Mouse (Mus musculus) CH12.LX (cell line): Measurements from ENCODE around the gene Crtc1. TPM values are rescaled to one million over a fixed set of nuclear protein-coding genes. Genes with fewer than 3 reads are reported as not detected.

ENCODE experiments used
- DNase-seq: peaks from one replicate; pipeline ENCODE4 v3.0.0-alpha.2; 2013; ENCODE audit errors: extremely low read depth
- H3K27ac ChIP-seq: 2 replicates; pipeline ENCODE4 v1.5.1; 2012; ENCODE audit warnings: low read depth, mild to moderate bottlenecking, control low read depth, moderate library complexity; ENCODE audit not compliant: insufficient read depth
- H3K27me3 ChIP-seq: replicated peaks from 2 replicates; pipeline ENCODE3; 2012; ENCODE audit warnings: inconsistent platforms
- H3K36me3 ChIP-seq, 2 experiments: replicated peaks in 1 of 2; 2 replicates each; pipeline versions ENCODE3 to v1.6.1; 2012; ENCODE audit warnings: inconsistent platforms in 1 of 2, low read length in 1 of 2, mild to moderate bottlenecking in 1 of 2, mixed read lengths in 1 of 2, moderate library complexity in 1 of 2; ENCODE audit not compliant: control insufficient read depth in 1 of 2, insufficient read depth in 1 of 2
- H3K4me1 ChIP-seq, 2 experiments: 2 replicates each; pipeline ENCODE4 v1.6.1; 2012; ENCODE audit warnings: inconsistent platforms in 1 of 2, moderate library complexity in 1 of 2; ENCODE audit not compliant: insufficient read depth in 2 of 2, control insufficient read depth in 1 of 2
- H3K4me2 ChIP-seq: 2 replicates; pipeline ENCODE4 v1.6.1; 2012; ENCODE audit warnings: low read depth, mild to moderate bottlenecking, control low read depth; ENCODE audit not compliant: poor library complexity, insufficient read depth, severe bottlenecking
- H3K4me3 ChIP-seq, 3 experiments: fragments of 150-350 bp in 1 of 3; sonication (generic) in 1 of 3; replicated peaks in 1 of 3; 2 replicates each; pipeline versions ENCODE3 to v1.5.1; 2011 to 2012; ENCODE audit warnings: low read depth in 2 of 3, low read length in 2 of 3, mild to moderate bottlenecking in 2 of 3, moderate library complexity in 2 of 3, control low read depth in 1 of 3, improper control_type of control experiment in 1 of 3, inconsistent platforms in 1 of 3, mixed read lengths in 1 of 3; ENCODE audit not compliant: poor library complexity in 1 of 3
- H3K79me2 ChIP-seq: replicated peaks from 2 replicates; pipeline ENCODE4 v1.6.1; 2012; ENCODE audit warnings: mild to moderate bottlenecking, moderate library complexity; ENCODE audit not compliant: control insufficient read depth, poor library complexity, insufficient read depth, severe bottlenecking; ENCODE audit errors: extremely low read depth
- H3K9ac ChIP-seq: 2 replicates; pipeline ENCODE4 v1.6.1; 2012; ENCODE audit warnings: low read depth, mild to moderate bottlenecking, control low read depth, moderate library complexity; ENCODE audit not compliant: insufficient read depth
- H3K9me3 ChIP-seq: replicated peaks from 2 replicates; pipeline ENCODE3; 2012; ENCODE audit warnings: low read length, inconsistent platforms, mixed read lengths
- BHLHE40 ChIP-seq: IDR thresholded peaks from 2 replicates; pipeline ENCODE4 v1.6.1; 2011; ENCODE audit warnings: mild to moderate bottlenecking, low read depth, low read length, improper control_type of control experiment
- CHD1 ChIP-seq: IDR thresholded peaks from 2 replicates; pipeline ENCODE4 v1.6.1; 2012; ENCODE audit warnings: low read depth, low read length, improper control_type of control experiment, inconsistent platforms
- CHD2 ChIP-seq: IDR thresholded peaks from 2 replicates; pipeline ENCODE4 v1.6.1; 2011; ENCODE audit warnings: low read length, improper control_type of control experiment
- CTCF ChIP-seq, 2 experiments: IDR thresholded peaks in 1 of 2; conservative IDR thresholded peaks in 1 of 2; 2 replicates each; pipeline ENCODE4 v1.5.1; 2011 to 2012; ENCODE audit warnings: low read depth in 2 of 2, low read length in 2 of 2, improper control_type of control experiment in 1 of 2, inconsistent platforms in 1 of 2, mild to moderate bottlenecking in 1 of 2, moderate library complexity in 1 of 2
- E2F4 ChIP-seq: IDR thresholded peaks from 2 replicates; pipeline ENCODE4 v1.6.1; 2011; ENCODE audit warnings: low read depth, low read length, improper control_type of control experiment; ENCODE audit not compliant: insufficient replicate concordance
- EP300 ChIP-seq: IDR thresholded peaks from 2 replicates; pipeline ENCODE4 v1.6.1; 2011; ENCODE audit warnings: low read length, improper control_type of control experiment
- ETS1 ChIP-seq: conservative IDR thresholded peaks from 2 replicates; pipeline ENCODE4 v1.6.1; 2012; ENCODE audit warnings: low read depth, mild to moderate bottlenecking, inconsistent platforms, low read length, improper control_type of control experiment, moderate library complexity
- GABPA ChIP-seq: IDR thresholded peaks from 2 replicates; pipeline ENCODE4 v1.6.1; 2012; ENCODE audit warnings: low read depth, low read length, improper control_type of control experiment, inconsistent platforms; ENCODE audit not compliant: insufficient replicate concordance
- HCFC1 ChIP-seq: IDR thresholded peaks from 2 replicates; pipeline ENCODE4 v1.6.1; 2012; ENCODE audit warnings: low read depth, mild to moderate bottlenecking, inconsistent platforms, low read length, improper control_type of control experiment
- IRF4 ChIP-seq: IDR thresholded peaks from 2 replicates; pipeline ENCODE4 v1.6.1; 2014; ENCODE audit warnings: low read depth, mild to moderate bottlenecking, inconsistent platforms, low read length, improper control_type of control experiment
- JUN ChIP-seq: IDR thresholded peaks from 2 replicates; pipeline ENCODE4 v1.6.1; 2011; ENCODE audit warnings: low read depth, mild to moderate bottlenecking, low read length, improper control_type of control experiment, moderate library complexity; ENCODE audit not compliant: insufficient read depth
- JUND ChIP-seq: conservative IDR thresholded peaks from 2 replicates; pipeline ENCODE4 v1.6.1; 2011; ENCODE audit warnings: low read depth, low read length, improper control_type of control experiment
- KAT2A ChIP-seq: IDR thresholded peaks from 2 replicates; pipeline ENCODE4 v1.6.1; 2012; ENCODE audit warnings: low read length, improper control_type of control experiment, inconsistent platforms; ENCODE audit not compliant: insufficient replicate concordance
- MAFK ChIP-seq: IDR thresholded peaks from 2 replicates; pipeline ENCODE4 v1.6.1; 2011; ENCODE audit warnings: low read length, improper control_type of control experiment; ENCODE audit not compliant: insufficient replicate concordance
- MAZ ChIP-seq: IDR thresholded peaks from 2 replicates; pipeline ENCODE4 v1.6.1; 2012; ENCODE audit warnings: low read depth, mild to moderate bottlenecking, inconsistent platforms, low read length, improper control_type of control experiment, moderate library complexity
- MEF2A ChIP-seq: IDR thresholded peaks from 2 replicates; pipeline ENCODE4 v1.6.1; 2014; ENCODE audit warnings: low read depth, mild to moderate bottlenecking, inconsistent platforms, low read length, improper control_type of control experiment, borderline replicate concordance
- MYC ChIP-seq: IDR thresholded peaks from 2 replicates; pipeline ENCODE4 v1.6.1; 2011; ENCODE audit warnings: low read depth, mild to moderate bottlenecking, improper control_type of control experiment, low read length
- NELFE ChIP-seq: IDR thresholded peaks from 2 replicates; pipeline ENCODE4 v1.6.1; 2011; ENCODE audit warnings: low read depth, low read length, improper control_type of control experiment
- POLR2AphosphoS2 ChIP-seq: IDR thresholded peaks from 2 replicates; pipeline ENCODE4 v1.6.1; 2011; ENCODE audit warnings: low read depth, low read length, improper control_type of control experiment
- RCOR1 ChIP-seq: conservative IDR thresholded peaks from 2 replicates; pipeline ENCODE4 v1.6.1; 2012; ENCODE audit warnings: low read depth, mild to moderate bottlenecking, inconsistent platforms, low read length, improper control_type of control experiment
- SMC3 ChIP-seq: IDR thresholded peaks from 2 replicates; pipeline ENCODE4 v1.6.1; 2011; ENCODE audit warnings: low read depth, low read length, improper control_type of control experiment
- TBP ChIP-seq: conservative IDR thresholded peaks from 2 replicates; pipeline ENCODE4 v1.6.1; 2011; ENCODE audit warnings: low read depth, low read length, improper control_type of control experiment
- TCF12 ChIP-seq: IDR thresholded peaks from 2 replicates; pipeline ENCODE4 v1.6.1; 2014; ENCODE audit warnings: low read depth, mild to moderate bottlenecking, inconsistent platforms, low read length, improper control_type of control experiment
- UBTF ChIP-seq: IDR thresholded peaks from 2 replicates; pipeline ENCODE4 v1.6.1; 2012; ENCODE audit warnings: low read depth, mild to moderate bottlenecking, inconsistent platforms, low read length, improper control_type of control experiment, moderate library complexity
- USF1 ChIP-seq: IDR thresholded peaks from 2 replicates; pipeline ENCODE4 v1.6.1; 2014; ENCODE audit warnings: low read depth, mild to moderate bottlenecking, inconsistent platforms, low read length, improper control_type of control experiment
- USF2 ChIP-seq: conservative IDR thresholded peaks from 2 replicates; pipeline ENCODE4 v1.6.1; 2011; ENCODE audit warnings: low read depth, low read length, improper control_type of control experiment
- ZKSCAN1 ChIP-seq: IDR thresholded peaks from 2 replicates; pipeline ENCODE4 v1.6.1; 2012; ENCODE audit warnings: low read depth, inconsistent platforms, low read length, improper control_type of control experiment, borderline replicate concordance
- ZNF384 ChIP-seq: IDR thresholded peaks from 2 replicates; pipeline ENCODE4 v1.6.1; 2012; ENCODE audit warnings: low read depth, low read length, improper control_type of control experiment, inconsistent platforms
- dilution Hi-C: fragments of 300-500 bp; cut with MboI; formaldehyde crosslinking; loops from 2 replicates; pipeline ENCODE4 v1.14.3; 2020; ENCODE audit warnings: low sequenced_read_pairs; ENCODE audit not compliant: extremely low pct_unique_long_range_greater_than_20kb, extremely low pct_ligation_motif_present
- in situ Hi-C: fragments of 300-500 bp; cut with MboI; formaldehyde crosslinking; loops from 3 replicates; pipeline ENCODE4 v1.14.3; 2019; ENCODE audit warnings: low sequenced_read_pairs, low pct_ligation_motif_present, low pct_unique_long_range_greater_than_20kb, mixed read lengths
- polyA plus RNA-seq: library from polyadenylated mRNA; unstranded; fragments of >175 nt; gene quantifications from 2 replicates; pipeline ENCODE4 v1.2.1, GENCODE M21; 2012; ENCODE audit warnings: low read depth; ENCODE audit not compliant: insufficient read length
- total RNA-seq, 2 experiments: library from RNA; depleted of rRNA; stranded (reverse); fragments of 300-350 nt in 1 of 2; fragments of >200 nt in 1 of 2; gene quantifications; 2 replicates each; pipeline ENCODE4 v1.2.3; 2012 to 2014

The Crtc1 gene
- total and polyA plus RNA-seq, 3 experiments, result 2.0 to 8.6 (median 2.2) TPM

DNA sequence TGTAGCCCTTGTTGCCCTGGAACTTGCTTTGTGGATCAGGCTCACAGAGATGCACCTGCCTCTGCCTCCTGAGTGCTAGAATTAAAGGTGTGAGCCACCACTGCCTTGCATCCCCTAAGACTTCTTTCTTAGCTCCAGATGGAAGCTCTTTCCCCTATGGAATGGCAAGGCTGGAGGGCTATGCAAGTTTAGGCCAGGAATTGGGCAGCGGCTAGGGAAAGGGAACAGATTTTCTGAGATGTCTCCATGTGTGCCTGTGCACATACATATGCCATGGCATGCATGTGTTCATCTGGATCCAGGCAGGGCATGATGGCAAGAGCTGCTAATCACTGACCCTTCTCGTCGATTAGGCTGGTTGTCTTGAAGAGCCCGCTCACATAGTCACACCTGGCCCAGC, 26.3 kb upstream of the Crtc1 start:
- peaks cover 8 to 91% of the 10 kb centered on the region in 2 experiments for H3K36me3 ChIP-seq
- H3K4me2 ChIP-seq, result no peak overlapping the region
- no peak overlapping the region for H3K9ac ChIP-seq
- H3K4me1 ChIP-seq, result no peaks in the 10 kb centered on the region
- dilution Hi-C loops (no loop called here), in situ Hi-C loops (no loop called here)
- no peaks in the 10 kb centered on the region for H3K27me3 ChIP-seq
- no peak for DNase-seq
- H3K27ac ChIP-seq, result no peak overlapping the region
- H3K79me2 ChIP-seq, result no peaks in the 10 kb centered on the region
- TF ChIP-seq USF2 (no peak), POLR2AphosphoS2 (no peak), MAFK (no peak), JUN (no peak), IRF4 (no peak), KAT2A (no peak), GABPA (no peak), NELFE (no peak), TBP (no peak), EP300 (no peak), JUND (no peak), RCOR1 (no peak), MEF2A (no peak), CHD2 (no peak), MYC (no peak), E2F4 (no peak), ZNF384 (no peak), TCF12 (no peak), SMC3 (no peak), UBTF (no peak)
- no peaks in the 10 kb centered on the region for H3K9me3 ChIP-seq
- no peak overlapping the region for H3K4me3 ChIP-seq

DNA sequence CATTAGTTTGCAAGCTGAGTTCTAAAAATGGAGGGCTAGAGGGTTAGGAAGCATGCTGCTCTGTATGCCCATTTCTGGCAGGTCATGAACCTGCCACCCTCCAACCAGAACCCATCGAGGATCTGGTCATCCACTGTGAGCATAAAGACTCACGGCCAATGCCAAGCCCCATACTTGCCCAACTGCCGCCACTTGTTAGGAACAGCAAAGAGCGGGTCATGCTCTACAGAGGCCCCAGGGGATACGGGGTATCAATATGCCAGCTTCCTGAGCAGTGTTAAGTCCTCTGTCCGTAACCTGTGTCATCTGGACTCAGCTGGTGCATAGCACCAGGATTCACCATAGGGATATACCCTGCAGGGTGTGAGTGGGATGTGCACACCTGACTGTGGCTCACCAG, 24.8 kb upstream of the Crtc1 start:
- peaks cover 0 to 7% of the 10 kb centered on the region in 2 experiments; a peak in 1 of 4 replicates for H3K4me1 ChIP-seq
- peaks cover 0 to 89% of the 10 kb centered on the region in 2 experiments for H3K36me3 ChIP-seq
- no peak overlapping the region for H3K4me3 ChIP-seq
- H3K79me2 ChIP-seq, result no peaks in the 10 kb centered on the region
- no peak for DNase-seq
- no peak overlapping the region for H3K27ac ChIP-seq
- in situ Hi-C loops, result no loop called here
- no peak overlapping the region for H3K9ac ChIP-seq
- no peak overlapping the region for H3K4me2 ChIP-seq
- dilution Hi-C loops, result no loop called here
- TF ChIP-seq MYC (no peak), MAZ (no peak), ETS1 (no peak), ZNF384 (no peak), CHD1 (no peak), CHD2 (no peak), MAFK (no peak), CTCF (conservative IDR thresholded peaks at IDR 0.05 in 1 of 2, IDR thresholded peaks at IDR 0.05 in 1 of 2; ENCODE audit: low read depth in 2 of 2, low read length in 2 of 2) (no peak), IRF4 (no peak), HCFC1 (no peak), USF1 (no peak), NELFE (no peak), BHLHE40 (no peak), SMC3 (no peak), ZKSCAN1 (no peak), JUND (no peak)
- H3K9me3 ChIP-seq, result peaks cover 8% of the 10 kb centered on the region
- H3K27me3 ChIP-seq, result no peaks in the 10 kb centered on the region
